Mouse (Mus musculus) macrophage (primary cell): ENCODE data around the gene Clrn3. TPM values are rescaled to one million over a fixed set of nuclear protein-coding genes. Genes with fewer than 3 reads are reported as not detected.
"Not testable (repeated sequence)": the region's sequence is repeated elsewhere in the genome, so short reads cannot be mapped to it uniquely, and the experiment has no call there.

Source experiments
- H3K27ac ChIP-seq: fragments of 350-480 bp; formaldehyde crosslinking; 2 replicates; pipeline ENCODE4 v1.9.0; 2021
- H3K36me3 ChIP-seq: fragments of 350-480 bp; formaldehyde crosslinking; 2 replicates; pipeline ENCODE4 v1.9.0; 2021; ENCODE audit errors: inconsistent target
- H3K4me3 ChIP-seq: fragments of 350-480 bp; formaldehyde crosslinking; 2 replicates; pipeline ENCODE4 v1.9.0; 2021; ENCODE audit errors: inconsistent target
- H3K79me2 ChIP-seq: fragments of 350-480 bp; formaldehyde crosslinking; 2 replicates; pipeline ENCODE4 v1.9.0; 2021; ENCODE audit errors: inconsistent target
- WGBS: methylation state at CpG from one replicate; pipeline ENCODE4 v1.1.7; 2026; ENCODE audit warnings: inconsistent platforms; ENCODE audit not compliant: missing documents; 5-methylcytosine and 5-hydroxymethylcytosine counted together
- polyA plus RNA-seq: library from polyadenylated mRNA; stranded (reverse); fragments of 250-400 nt; gene quantifications from 3 replicates; pipeline ENCODE4 v1.2.4, GENCODE M21; 2018; ENCODE audit warnings: inconsistent platforms

Clrn3 gene
- polyA plus RNA-seq, 1 experiment from 2014 or later, result not detected

DNA sequence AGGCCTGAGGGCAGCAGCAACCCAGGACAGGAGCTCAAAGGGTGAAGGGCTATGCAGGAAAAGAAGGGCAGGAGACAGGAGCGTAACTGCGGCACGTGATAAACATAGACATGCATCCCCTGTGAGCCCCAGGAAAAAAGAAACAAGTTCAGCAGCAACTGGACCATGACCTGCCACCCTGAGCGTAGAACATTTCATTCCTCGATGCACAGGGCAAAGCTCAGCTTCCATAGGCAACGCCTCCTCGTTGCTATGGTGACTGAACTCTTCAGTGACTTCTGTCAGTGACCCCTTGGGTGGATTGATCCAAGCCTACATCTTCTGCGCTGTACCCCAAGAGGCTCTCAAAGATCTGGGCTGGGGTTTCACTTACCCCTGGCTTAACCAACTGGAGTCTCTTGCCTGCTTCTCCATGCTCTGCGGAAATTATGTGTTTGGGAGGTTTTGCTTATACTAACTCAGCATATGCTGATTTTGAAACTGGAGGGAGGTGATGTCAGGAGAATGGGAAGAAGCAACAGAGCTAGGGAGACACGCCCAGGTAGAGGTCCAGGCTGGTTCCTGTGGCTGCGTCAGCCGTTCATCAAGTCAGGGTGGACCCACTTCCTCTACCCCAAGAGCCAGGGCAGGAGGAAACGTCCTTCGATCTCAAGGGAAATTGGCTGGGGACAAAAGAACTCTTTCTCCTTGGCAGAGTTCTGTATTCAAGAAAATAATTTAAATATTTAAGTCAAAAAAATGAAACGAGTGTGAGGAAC, 6.5 kb downstream of the Clrn3 start:
- Histone ChIP-seq H3K4me3 (no peak overlapping the region), H3K79me2 (no peaks in the 10 kb centered on the region), H3K27ac (no peak overlapping the region), H3K36me3 (no peaks in the 10 kb centered on the region)
- 64% methylated on average over 15 of the region's 15 CpGs for WGBS

- no peaks in the 10 kb centered on the region for H3K79me2 ChIP-seq
- 12% methylated on average over 5 of the region's 5 CpGs for WGBS
- no peak overlapping the region for H3K4me3 ChIP-seq
Measured at GRCm38 (mm10) chr7:135520241-135520640, 8.2 kb downstream of the Clrn3 start.

DNA sequence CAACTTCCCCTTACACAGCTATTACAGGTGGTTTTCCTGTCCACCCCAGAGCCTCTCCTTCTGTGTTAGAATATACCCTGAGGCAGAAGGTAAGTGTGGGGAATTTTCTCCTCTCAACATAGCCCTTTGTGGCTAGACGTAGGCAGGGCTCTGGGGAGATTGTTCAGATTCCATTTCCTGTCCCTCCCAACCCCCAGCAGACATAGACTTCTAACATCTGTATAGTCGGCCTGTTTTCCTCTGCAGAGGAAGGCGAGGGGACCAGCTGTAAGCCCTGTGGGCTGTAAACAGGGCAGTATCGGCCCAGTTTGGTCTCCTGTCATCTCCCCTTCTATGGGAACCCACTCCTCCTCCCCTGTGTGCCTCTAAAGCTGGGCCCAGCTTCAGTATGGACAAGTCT, 11.3 kb downstream of the Clrn3 start:
- Histone ChIP-seq H3K27ac (no peak overlapping the region), H3K79me2 (no peaks in the 10 kb centered on the region), H3K36me3 (no peaks in the 10 kb centered on the region), H3K4me3 (no peak overlapping the region)
- WGBS, result 56% methylated on average over 4 of the region's 4 CpGs

More at GRCm38 (mm10) chr7:135520241-135520640, 8.2 kb downstream of the Clrn3 start:
- no peak overlapping the region for H3K27ac ChIP-seq
- H3K36me3 ChIP-seq, result no peaks in the 10 kb centered on the region

- Histone ChIP-seq H3K4me3 (no peak overlapping the region), H3K36me3 (no peaks in the 10 kb centered on the region), H3K79me2 (no peaks in the 10 kb centered on the region), H3K27ac (no peak overlapping the region)
- 94% methylated on average over 3 of the region's 3 CpGs for WGBS
Measured at GRCm38 (mm10) chr7:135511723-135512122, 16.7 kb downstream of the Clrn3 start.

GRCm38 (mm10) chr7:135510431-135510830, 18.0 kb downstream of the Clrn3 start:
- Histone ChIP-seq H3K36me3 (no peaks in the 10 kb centered on the region), H3K4me3 (no peak overlapping the region), H3K79me2 (no peaks in the 10 kb centered on the region), H3K27ac (no peak overlapping the region)
- WGBS, result 98% methylated on average over 5 of the region's 5 CpGs

DNA sequence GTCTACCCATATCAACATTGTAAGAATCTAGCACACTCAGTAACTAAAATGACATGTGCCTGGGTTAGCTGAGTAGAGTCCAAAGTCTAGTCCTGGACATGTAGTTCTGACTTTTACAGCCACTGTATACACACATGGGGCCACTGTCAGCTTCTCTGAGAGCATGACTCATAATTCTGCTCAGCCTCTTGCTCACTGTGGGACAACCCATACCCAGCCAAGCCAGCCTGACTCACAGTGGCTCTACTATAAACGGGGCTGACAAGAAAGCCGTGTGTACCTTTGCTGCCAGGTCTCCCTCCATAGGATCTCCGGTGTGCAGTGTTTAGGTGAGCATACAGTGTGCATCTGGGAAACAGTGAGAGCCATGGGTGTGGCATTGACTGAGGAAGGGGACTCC, 19.2 kb downstream of the Clrn3 start:
- no peaks in the 10 kb centered on the region for H3K79me2 ChIP-seq
- H3K27ac ChIP-seq, result no peak overlapping the region
- 56% methylated on average over 3 of the region's 3 CpGs for WGBS
- no peaks in the 10 kb centered on the region for H3K36me3 ChIP-seq
- no peak overlapping the region for H3K4me3 ChIP-seq

DNA sequence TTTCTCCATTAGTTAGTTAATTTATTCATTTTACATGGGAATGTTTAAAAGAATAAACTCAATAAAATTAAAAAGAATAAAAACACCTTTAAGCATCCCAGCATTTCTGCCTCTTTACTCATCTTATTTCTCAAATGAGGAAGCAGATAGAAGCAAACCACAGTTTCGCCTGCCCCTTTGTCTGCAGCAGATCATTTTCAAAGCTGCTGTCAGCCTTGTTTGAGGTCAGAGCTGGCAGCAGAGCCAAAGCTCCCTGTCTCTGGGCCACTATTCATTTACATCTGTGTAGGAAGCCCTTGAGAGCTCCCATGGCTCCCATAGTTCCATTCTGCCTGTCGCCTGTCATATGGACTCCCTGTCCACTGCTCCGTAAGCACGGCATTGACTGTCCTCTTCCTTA, 19.9 kb downstream of the Clrn3 start:
- Histone ChIP-seq H3K79me2 (no peaks in the 10 kb centered on the region), H3K4me3 (no peak overlapping the region), H3K27ac (no peak overlapping the region), H3K36me3 (no peaks in the 10 kb centered on the region)
- 58% methylated on average over 4 of the region's 4 CpGs for WGBS

DNA sequence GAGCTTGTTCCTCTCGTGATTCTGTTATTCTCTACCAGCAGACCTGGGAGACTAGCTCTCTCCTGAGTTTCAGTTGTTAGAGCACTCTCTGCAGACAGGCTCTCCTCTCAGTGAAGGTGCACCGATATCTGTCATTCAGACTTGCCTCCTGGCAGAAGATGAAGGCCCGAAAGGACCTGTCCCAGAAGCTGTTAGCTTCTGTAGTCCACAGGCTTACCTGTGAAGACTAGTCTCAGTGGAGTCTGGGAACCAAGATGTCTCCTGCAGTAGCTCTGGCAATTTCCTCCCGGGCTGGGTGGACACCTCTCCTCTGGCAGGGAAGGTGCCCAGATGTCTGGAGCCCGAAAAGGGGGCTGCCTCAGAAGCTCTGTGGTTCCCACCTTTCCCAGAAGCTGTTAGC, 21.9 kb downstream of the Clrn3 start:
- not testable (repeated sequence) for H3K4me3 ChIP-seq, H3K79me2 ChIP-seq, H3K36me3 ChIP-seq, H3K27ac ChIP-seq
- WGBS, result 90% methylated on average over 5 of the region's 5 CpGs

- WGBS, result 62% methylated on average over 2 of the region's 2 CpGs
- Histone ChIP-seq H3K4me3 (no peak overlapping the region), H3K27ac (no peak overlapping the region), H3K36me3 (no peaks in the 10 kb centered on the region), H3K79me2 (no peaks in the 10 kb centered on the region)
Measured at GRCm38 (mm10) chr7:135499403-135499802, 29.1 kb downstream of the Clrn3 start.

DNA sequence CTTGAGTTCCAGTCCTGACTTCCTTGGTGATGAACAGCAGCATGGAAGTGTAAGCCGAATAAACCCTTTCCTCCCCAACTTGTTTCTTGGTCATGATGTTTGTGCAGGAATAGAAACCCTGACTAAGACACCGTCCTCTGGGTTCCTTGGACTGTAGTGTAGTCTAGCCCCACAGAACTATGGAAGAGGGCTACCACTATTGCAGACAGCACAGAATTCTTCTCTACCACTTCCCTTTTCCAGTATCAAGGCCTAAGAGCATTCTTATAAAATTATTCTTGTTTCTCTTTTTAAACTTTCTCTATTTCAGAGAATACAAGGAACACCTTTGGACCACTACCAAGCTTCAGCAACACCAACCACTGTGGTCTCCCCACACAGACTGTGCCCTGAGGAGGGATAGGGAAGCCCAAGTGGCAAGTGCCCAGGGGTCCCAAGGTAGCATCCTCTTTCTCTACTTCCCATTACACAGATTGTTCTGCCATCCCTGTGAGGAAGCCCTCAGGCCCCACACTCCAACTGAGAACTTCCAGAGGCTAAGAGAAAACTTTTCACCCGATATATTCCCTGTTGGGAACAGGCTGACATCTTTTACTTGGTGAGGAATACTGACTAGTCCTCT, 29.8 kb downstream of the Clrn3 start:
- no peak overlapping the region for H3K4me3 ChIP-seq
- no peaks in the 10 kb centered on the region for H3K36me3 ChIP-seq
- WGBS, result 50% methylated on average over 2 of the region's 3 CpGs
- no peak overlapping the region for H3K27ac ChIP-seq
- no peaks in the 10 kb centered on the region for H3K79me2 ChIP-seq

- Histone ChIP-seq H3K79me2 (no peaks in the 10 kb centered on the region), H3K36me3 (no peaks in the 10 kb centered on the region), H3K27ac (no peak overlapping the region), H3K4me3 (no peak overlapping the region)
- 67% methylated on average over 3 of the region's 3 CpGs for WGBS
Measured at GRCm38 (mm10) chr7:135495303-135495702, 33.2 kb downstream of the Clrn3 start.

DNA sequence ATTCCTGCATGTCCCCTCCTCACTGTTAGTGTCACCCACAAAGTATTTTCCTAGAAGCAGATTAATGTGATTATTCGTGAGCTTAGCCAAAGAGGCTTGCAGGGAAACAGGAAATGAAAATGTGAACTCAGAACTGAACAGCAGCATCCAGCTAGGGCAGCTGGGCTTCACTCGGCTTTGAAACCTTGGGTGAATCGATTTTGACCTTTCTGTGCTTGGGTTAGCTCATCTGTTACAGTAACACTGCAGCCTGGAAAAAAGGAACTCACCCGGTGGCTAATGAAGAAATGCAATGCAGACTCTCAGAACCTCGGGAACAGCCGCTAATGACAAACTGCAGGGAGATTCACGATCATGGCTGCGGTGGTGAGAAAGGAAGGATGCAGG, 38.0 kb downstream of the Clrn3 start:
- 28% methylated on average over 8 of the region's 8 CpGs for WGBS
- H3K36me3 ChIP-seq, result no peaks in the 10 kb centered on the region
- no peak overlapping the region for H3K27ac ChIP-seq
- no peak overlapping the region for H3K4me3 ChIP-seq
- no peaks in the 10 kb centered on the region for H3K79me2 ChIP-seq

DNA sequence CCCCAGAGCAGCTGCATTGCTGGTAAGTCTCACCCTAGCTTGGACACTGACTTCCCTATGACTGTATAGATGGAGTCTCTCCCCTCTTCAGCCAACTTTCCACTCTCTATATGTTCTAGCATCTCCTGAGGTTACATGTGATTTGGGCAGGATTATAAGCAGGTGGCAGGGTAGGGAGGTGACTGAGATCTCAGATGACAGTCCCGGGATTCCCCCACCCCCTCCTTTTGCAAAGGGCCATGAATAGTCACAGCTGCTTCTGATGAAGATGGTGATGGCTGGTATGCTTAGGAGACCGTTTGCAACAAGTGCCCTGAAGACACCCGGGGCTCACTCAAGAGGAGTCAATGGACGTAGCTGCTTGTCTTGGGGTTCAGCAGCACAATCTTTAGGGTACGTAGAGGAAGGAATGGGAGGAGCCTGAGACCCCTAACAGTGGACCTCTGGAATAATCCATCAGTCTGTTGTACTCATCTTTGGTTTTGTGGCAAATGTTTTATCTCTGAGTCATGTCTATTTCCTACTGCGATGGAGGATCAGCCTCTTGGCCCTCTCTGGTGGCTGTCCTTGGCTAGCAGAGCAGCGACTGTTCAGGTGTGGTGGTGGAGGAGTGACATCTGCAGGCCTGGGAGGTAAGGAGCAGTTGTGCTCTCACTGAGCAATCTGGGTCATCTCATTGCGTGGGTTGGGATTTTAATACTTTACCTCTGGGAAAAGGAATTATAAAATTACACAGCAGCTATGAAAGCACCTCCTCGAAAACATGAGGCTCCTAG, 38.5 kb downstream of the Clrn3 start:
- no peak overlapping the region for H3K27ac ChIP-seq
- H3K79me2 ChIP-seq, result no peaks in the 10 kb centered on the region
- no peak overlapping the region for H3K4me3 ChIP-seq
- no peaks in the 10 kb centered on the region for H3K36me3 ChIP-seq
- 86% methylated on average over 9 of the region's 9 CpGs for WGBS

- H3K27ac ChIP-seq, result no peak overlapping the region
- WGBS, result 54% methylated on average over 6 of the region's 6 CpGs
Measured at GRCm38 (mm10) chr7:135488214-135488810, 40.1 kb downstream of the Clrn3 start.

GRCm38 (mm10) chr7:135487423-135487822, 41.0 kb downstream of the Clrn3 start:
- Histone ChIP-seq H3K36me3 (no peaks in the 10 kb centered on the region), H3K79me2 (no peaks in the 10 kb centered on the region), H3K27ac (no peak overlapping the region), H3K4me3 (no peak overlapping the region)
- 25% methylated on average over 4 of the region's 4 CpGs for WGBS

More at GRCm38 (mm10) chr7:135488214-135488810, 40.1 kb downstream of the Clrn3 start:
- Histone ChIP-seq H3K4me3 (no peak overlapping the region), H3K79me2 (no peaks in the 10 kb centered on the region), H3K36me3 (no peaks in the 10 kb centered on the region)
